Mouse (Mus musculus) forebrain, embryonic 13.5 days (tissue): Measurements from ENCODE around the gene Hist1h1b. TPM values are rescaled to one million over a fixed set of nuclear protein-coding genes. Genes with fewer than 3 reads are reported as not detected.
"Not testable (repeated sequence)": the region's sequence is repeated elsewhere in the genome, so short reads cannot be mapped to it uniquely, and the experiment has no call there.

Source experiments
- ATAC-seq: fragments of 200-750 bp; cut with Nextera tagmentation; 2 replicates; pipeline ENCODE4 v1.8.0; 2017
- H3K27ac ChIP-seq: fragments of 300-500 bp; sonication (generic); 2 replicates; pipeline ENCODE4 v1.5.1; 2015; ENCODE audit warnings: inconsistent platforms, mild to moderate bottlenecking, moderate library complexity
- H3K27me3 ChIP-seq: fragments of 300-500 bp; sonication (generic); 2 replicates; pipeline ENCODE4 v1.6.1; 2015; ENCODE audit warnings: mild to moderate bottlenecking, inconsistent platforms
- H3K36me3 ChIP-seq: fragments of 300-500 bp; sonication (generic); 2 replicates; pipeline ENCODE4 v1.6.1; 2015; ENCODE audit warnings: mild to moderate bottlenecking, inconsistent platforms; ENCODE audit not compliant: poor library complexity, severe bottlenecking
- H3K4me1 ChIP-seq: fragments of 300-500 bp; sonication (generic); 2 replicates; pipeline ENCODE4 v1.6.1; 2015; ENCODE audit warnings: inconsistent platforms
- H3K4me2 ChIP-seq: fragments of 300-500 bp; sonication (generic); 2 replicates; pipeline ENCODE4 v1.6.1; 2015; ENCODE audit warnings: inconsistent platforms, mild to moderate bottlenecking, moderate library complexity
- H3K4me3 ChIP-seq: fragments of 300-500 bp; sonication (generic); 2 replicates; pipeline ENCODE4 v1.5.1; 2015; ENCODE audit warnings: mild to moderate bottlenecking, inconsistent platforms
- H3K9ac ChIP-seq: fragments of 300-500 bp; sonication (generic); 2 replicates; pipeline ENCODE4 v1.6.1; 2015; ENCODE audit warnings: mild to moderate bottlenecking, inconsistent platforms
- H3K9me3 ChIP-seq: fragments of 300-500 bp; sonication (generic); replicated peaks from 2 replicates; pipeline ENCODE4 v1.6.1; 2016; ENCODE audit warnings: inconsistent platforms
- WGBS: fragments of 180-500 bp; shearing (Covaris S2); methylation state at CpG from one replicate; pipeline ENCODE4 v1.1.7; 2015; 5-methylcytosine and 5-hydroxymethylcytosine counted together
- microRNA-seq: library from miRNA; unstranded; fragments of <30 nt; microRNA quantifications from one replicate; pipeline ENCODE4, GENCODE M21; 2016
- polyA plus RNA-seq: library from polyadenylated mRNA; unstranded; fragments of >200 nt; fragmentation: Nextera tagmentation; extraction: Ambion mirVana; gene quantifications from 2 replicates; pipeline ENCODE4 v1.2.1, GENCODE M21; 2015

The Hist1h1b gene
- polyA plus RNA-seq, 1 experiment from 2014 or later, result 37.1 TPM

DNA sequence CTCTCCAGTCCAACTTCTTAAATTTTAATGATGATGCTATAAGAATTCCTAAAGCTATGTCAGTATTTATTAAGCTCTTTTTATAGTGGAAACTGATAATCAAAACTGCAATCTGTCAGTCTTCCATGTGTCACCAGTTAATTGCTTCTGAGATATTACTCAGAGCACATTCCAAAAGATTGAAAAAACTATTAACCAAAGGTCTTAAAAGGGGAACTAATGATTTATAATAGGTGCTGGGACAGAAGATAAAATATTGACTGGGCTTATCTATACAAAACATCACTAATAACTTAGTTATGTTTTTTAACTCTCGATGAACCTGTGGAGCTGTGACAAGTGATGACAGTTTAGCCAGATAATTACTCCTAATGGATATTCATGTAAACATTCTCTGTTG lies 35.4 kb downstream of the Hist1h1b start:
- H3K9me3 ChIP-seq, result no peaks in the 10 kb centered on the region
- no peak for ATAC-seq
- 90% methylated on average over 1 of the region's 1 CpGs for WGBS

GRCm38 (mm10) chr13:21734906-21735767 lies 45.3 kb downstream of the Hist1h1b start, which contains the start of gene Hist1h4j:
TSS of gene Hist1h4j (plus strand) at chr13:21735064.
- ATAC-seq, result peak; percentile 92

More for the DNA sequence above, 35.4 kb downstream of the Hist1h1b start:
- no peak overlapping the region for H3K9ac ChIP-seq
- no peak overlapping the region for H3K4me3 ChIP-seq
- H3K27me3 ChIP-seq, result no peaks in the 10 kb centered on the region
- H3K27ac ChIP-seq, result no peak overlapping the region
- H3K4me1 ChIP-seq, result peaks cover 21% of the 10 kb centered on the region
- H3K4me2 ChIP-seq, result no peak overlapping the region
- no peaks in the 10 kb centered on the region for H3K36me3 ChIP-seq

DNA sequence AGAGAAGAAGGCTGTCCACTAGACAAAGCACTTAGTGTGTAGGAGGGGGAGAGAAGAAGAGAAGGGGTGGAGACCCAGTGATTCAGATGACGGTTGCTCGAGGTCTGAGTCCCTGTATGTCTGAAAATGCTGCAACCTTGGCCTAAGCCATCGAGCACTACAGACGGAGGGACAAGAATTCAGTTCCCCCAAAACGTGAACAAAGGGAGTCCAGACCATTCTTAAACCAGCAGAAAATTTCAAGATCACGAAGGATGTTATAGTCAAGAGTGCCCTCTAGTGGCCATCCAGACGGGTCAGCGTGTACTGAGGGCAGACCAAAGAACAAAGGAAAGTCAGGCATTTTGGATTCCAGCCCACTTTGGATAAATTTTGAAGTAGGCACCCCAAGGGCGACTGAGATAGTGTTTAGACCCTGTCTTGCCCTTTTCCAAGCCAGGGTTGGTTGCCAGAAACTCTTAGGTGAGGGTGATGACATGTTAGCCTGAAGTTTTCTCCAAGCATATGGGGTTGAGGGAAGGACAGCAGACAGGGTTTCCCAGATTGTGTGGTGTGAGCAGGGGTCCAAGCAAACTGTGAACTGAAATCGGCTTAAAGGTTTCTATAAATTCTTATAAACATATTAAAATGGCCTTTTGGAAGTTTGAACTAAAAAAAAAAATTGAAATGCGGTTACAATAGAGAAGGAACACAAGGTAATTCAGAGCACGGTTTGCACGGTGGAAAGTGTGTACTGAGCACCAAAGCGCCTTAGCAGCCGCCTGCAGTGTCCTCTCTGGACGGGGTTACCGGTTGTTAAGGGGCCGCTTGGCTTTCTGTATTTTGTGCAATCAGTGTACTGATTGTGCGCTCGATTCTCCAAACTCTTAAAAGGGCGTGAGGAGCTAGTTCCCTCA lies 46.2 kb downstream of the Hist1h1b start:
- Histone ChIP-seq H3K27ac (peak overlapping the region; percentile 99), H3K4me1 (peaks cover 12% of the 10 kb centered on the region), H3K36me3 (no peaks in the 10 kb centered on the region), H3K4me3 (peak overlapping the region; percentile 54), H3K4me2 (peak overlapping the region; percentile 70), H3K27me3 (no peaks in the 10 kb centered on the region), H3K9ac (peak overlapping the region; percentile 79), H3K9me3 (no peaks in the 10 kb centered on the region)
- 0% methylated on average over 21 of the region's 21 CpGs for WGBS
- peak; percentile 79 for ATAC-seq

More at GRCm38 (mm10) chr13:21734906-21735767, 45.3 kb downstream of the Hist1h1b start, which contains the start of gene Hist1h4j:
- not testable (repeated sequence) for H3K9me3 ChIP-seq, H3K27me3 ChIP-seq, H3K36me3 ChIP-seq
- under 1% methylated on average over 49 of the region's 56 CpGs for WGBS
- Histone ChIP-seq H3K27ac (peak within 1 kb of the TSS; percentile 99), H3K4me3 (peak within 1 kb of the TSS; percentile 54), H3K4me1 (peaks cover 12% of the 10 kb centered on the region), H3K4me2 (peak within 1 kb of the TSS; percentile 70), H3K9ac (peak within 1 kb of the TSS; percentile 79)

GRCm38 (mm10) chr13:21733466-21733865 lies 47.0 kb downstream of the Hist1h1b start:
- H3K27ac ChIP-seq, result peak overlapping the region; percentile 99
- H3K4me3 ChIP-seq, result no peak overlapping the region
- H3K27me3 ChIP-seq, result no peaks in the 10 kb centered on the region
- peaks cover 12% of the 10 kb centered on the region for H3K4me1 ChIP-seq
- peak; percentile 14; the same call in 1 of the 2 replicates for ATAC-seq
- no peaks in the 10 kb centered on the region for H3K36me3 ChIP-seq
- H3K9me3 ChIP-seq, result no peaks in the 10 kb centered on the region
- no peak overlapping the region for H3K9ac ChIP-seq
- H3K4me2 ChIP-seq, result 0 out of 2 replicates have a peak overlapping the region, but pooled peaks have one; percentile 10
- WGBS, result 62% methylated on average over 5 of the region's 5 CpGs

Small RNA genes within 50 kb of the gene (microRNA-seq; reads per million reads assigned to microRNA genes)
- not detected for gene Gm19658
- gene Gm44346, result not detected
- not detected for gene Gm44454

Other genes with a start within 250 kb of the Hist1h1b start
- 6.1 and 7.4 TPM in 2 replicates for gene Zkscan8, start 249.5 kb downstream of the Hist1h1b start, polyA plus RNA-seq
- 0.17 and 0.33 TPM in 2 replicates for gene Olfr1366, start 237.8 kb downstream of the Hist1h1b start, polyA plus RNA-seq
- not detected in 2 replicates for gene Olfr1535, start 220.7 kb downstream of the Hist1h1b start, polyA plus RNA-seq
- gene Olfr1364, start 198.9 kb downstream of the Hist1h1b start, polyA plus RNA-seq, result not detected in 2 replicates
- gene Olfr1362, start 166.6 kb downstream of the Hist1h1b start, polyA plus RNA-seq, result not detected in 2 replicates
- gene Olfr11, start 138.1 kb downstream of the Hist1h1b start, polyA plus RNA-seq, result not detected in 2 replicates
- gene Olfr1361, start 117.2 kb downstream of the Hist1h1b start, polyA plus RNA-seq, result not detected in 2 replicates
- not detected in 2 replicates for gene Olfr1360, start 103.2 kb downstream of the Hist1h1b start, polyA plus RNA-seq
- not detected in 2 replicates for gene Olfr1359, start 82.5 kb downstream of the Hist1h1b start, polyA plus RNA-seq
- 1.7 and 4.8 TPM in 2 replicates for gene Hist1h2bl, start 64.5 kb downstream of the Hist1h1b start, polyA plus RNA-seq
- gene Hist1h2ai, start 64.2 kb downstream of the Hist1h1b start, polyA plus RNA-seq, result 23.7 and 32.4 TPM in 2 replicates
- gene Hist1h3h, start 63.0 kb downstream of the Hist1h1b start, polyA plus RNA-seq, result 23.7 and 35.3 TPM in 2 replicates
- gene Hist1h2bm, start 58.6 kb downstream of the Hist1h1b start, polyA plus RNA-seq, result 5.9 and 6.9 TPM in 2 replicates
- 1.3 and 1.9 TPM in 2 replicates for gene Hist1h4j, start 45.6 kb downstream of the Hist1h1b start, polyA plus RNA-seq
- gene Hist1h4k, start 30.1 kb downstream of the Hist1h1b start, polyA plus RNA-seq, result 6.9 and 11.1 TPM in 2 replicates
- 49.6 and 61.0 TPM in 2 replicates for gene Hist1h2ak, start 26.8 kb downstream of the Hist1h1b start, polyA plus RNA-seq
- 4.0 and 8.4 TPM in 2 replicates for gene Hist1h2bn, start 26.5 kb downstream of the Hist1h1b start, polyA plus RNA-seq
- 166 and 192 TPM in 2 replicates for gene Hist1h3i, start 2.7 kb upstream of the Hist1h1b start, polyA plus RNA-seq
- 12.8 and 16.1 TPM in 2 replicates for gene Hist1h2an, start 6.6 kb upstream of the Hist1h1b start, polyA plus RNA-seq
- gene Hist1h2bp, start 6.8 kb upstream of the Hist1h1b start, polyA plus RNA-seq, result 2.1 and 2.3 TPM in 2 replicates
- gene Hist1h2bq, start 29.6 kb upstream of the Hist1h1b start, polyA plus RNA-seq, result 24.9 and 25.3 TPM in 2 replicates
- 1.9 TPM in 1 of 2 replicates, not detected in the other for gene Hist1h2ao, start 29.8 kb upstream of the Hist1h1b start, polyA plus RNA-seq
- not detected in 2 replicates for gene Hist1h4m, start 31.1 kb upstream of the Hist1h1b start, polyA plus RNA-seq
- gene Hist1h4n, start 51.6 kb upstream of the Hist1h1b start, polyA plus RNA-seq, result 12.8 and 20.2 TPM in 2 replicates
- 4,205 and 5,125 TPM in 2 replicates for gene Hist1h2ap, start 52.9 kb upstream of the Hist1h1b start, polyA plus RNA-seq
- gene Hist1h2br, start 53.1 kb upstream of the Hist1h1b start, polyA plus RNA-seq, result 24.7 and 27.2 TPM in 2 replicates
- gene Zfp184, start 164.5 kb upstream of the Hist1h1b start, polyA plus RNA-seq, result 25.4 and 29.2 TPM in 2 replicates
- 0.09 TPM in 1 of 2 replicates, not detected in the other for gene Pom121l2, start 200.6 kb upstream of the Hist1h1b start, polyA plus RNA-seq
- gene Prss16, start 229.1 kb upstream of the Hist1h1b start, polyA plus RNA-seq, result not detected in 2 replicates